Mouse (Mus musculus): Measurements from ENCODE around the gene Ambra1. TPM values are rescaled to one million over a fixed set of nuclear protein-coding genes. Genes with fewer than 3 reads are reported as not detected.

Ambra1 gene
- polyA plus RNA-seq, 1 experiment from 2014 or later: 18.6 TPM

- Histone ChIP-seq H3K4me2 (ENCODE audit: low read depth, severe bottlenecking) (no peak overlapping the region), H3K36me3 (ENCODE audit: control insufficient read depth, insufficient read depth, low read length) (no peaks in the 10 kb centered on the region), H3K9me3 (ENCODE audit: control insufficient read depth, low read length) (no peaks in the 10 kb centered on the region), H3K4me3 (ENCODE audit: low read depth, low read length) (no peak overlapping the region), H3K4me1 (ENCODE audit: control insufficient read depth, insufficient read depth, low read length) (no peaks in the 10 kb centered on the region), H3K9ac (ENCODE audit: low read length) (no peak overlapping the region), H3K27me3 (ENCODE audit: control insufficient read depth, insufficient read depth, low read length) (no peaks in the 10 kb centered on the region), H3K27ac (replicated peaks; ENCODE audit: low read depth, low read length) (no peak overlapping the region)
- 93% methylated on average over 3 of the region's 3 CpGs for WGBS
- DNase-seq (ENCODE audit: low spot score) (no peak), ATAC-seq (ENCODE audit: insufficient number of reproducible peaks, low FRiP score, low TSS enrichment, low read depth) (no peak)
Observed at GRCm38 (mm10) chr2:91894716-91895115, 164.8 kb downstream of the Ambra1 start.

- no peaks in the 10 kb centered on the region for H3K4me1 ChIP-seq (ENCODE audit: control insufficient read depth, insufficient read depth, low read length)
- H3K27me3 ChIP-seq (ENCODE audit: control insufficient read depth, insufficient read depth, low read length): no peaks in the 10 kb centered on the region
- no peak overlapping the region for H3K9ac ChIP-seq (ENCODE audit: low read length)
- no peak overlapping the region for H3K4me2 ChIP-seq (ENCODE audit: low read depth, severe bottlenecking)
- ATAC-seq (ENCODE audit: insufficient number of reproducible peaks, low FRiP score, low TSS enrichment, low read depth) (no peak), DNase-seq (ENCODE audit: low spot score) (no peak)
- H3K36me3 ChIP-seq (ENCODE audit: control insufficient read depth, insufficient read depth, low read length): peaks cover 1% of the 10 kb centered on the region; the same call in 1 of the 2 replicates
- no peaks in the 10 kb centered on the region for H3K9me3 ChIP-seq (ENCODE audit: control insufficient read depth, low read length)
- no peak overlapping the region for H3K27ac ChIP-seq (replicated peaks; ENCODE audit: low read depth, low read length)
- H3K4me3 ChIP-seq (ENCODE audit: low read depth, low read length): no peak overlapping the region
- WGBS: 95% methylated on average over 3 of the region's 3 CpGs
Observed at GRCm38 (mm10) chr2:91895401-91895800, 165.5 kb downstream of the Ambra1 start.

- no peaks in the 10 kb centered on the region for H3K27me3 ChIP-seq (ENCODE audit: control insufficient read depth, insufficient read depth, low read length)
- H3K36me3 ChIP-seq (ENCODE audit: control insufficient read depth, insufficient read depth, low read length): peaks cover 2% of the 10 kb centered on the region; the same call in 1 of the 2 replicates
- ATAC-seq (ENCODE audit: insufficient number of reproducible peaks, low FRiP score, low TSS enrichment, low read depth): no peak
- no peak overlapping the region for H3K4me2 ChIP-seq (ENCODE audit: low read depth, severe bottlenecking)
- DNase-seq (ENCODE audit: low spot score): no peak
- H3K9me3 ChIP-seq (ENCODE audit: control insufficient read depth, low read length): no peaks in the 10 kb centered on the region
- no peak overlapping the region for H3K27ac ChIP-seq (replicated peaks; ENCODE audit: low read depth, low read length)
- H3K4me1 ChIP-seq (ENCODE audit: control insufficient read depth, insufficient read depth, low read length): no peaks in the 10 kb centered on the region
- H3K4me3 ChIP-seq (ENCODE audit: low read depth, low read length): no peak overlapping the region
- no peak overlapping the region for H3K9ac ChIP-seq (ENCODE audit: low read length)
Observed at GRCm38 (mm10) chr2:91897968-91898367, 168.0 kb downstream of the Ambra1 start.

- Histone ChIP-seq H3K36me3 (ENCODE audit: control insufficient read depth, insufficient read depth, low read length) (peaks cover 2% of the 10 kb centered on the region; the same call in 1 of the 2 replicates), H3K27ac (replicated peaks; ENCODE audit: low read depth, low read length) (no peak overlapping the region), H3K4me1 (ENCODE audit: control insufficient read depth, insufficient read depth, low read length) (no peaks in the 10 kb centered on the region), H3K4me3 (ENCODE audit: low read depth, low read length) (no peak overlapping the region), H3K9me3 (ENCODE audit: control insufficient read depth, low read length) (no peaks in the 10 kb centered on the region), H3K9ac (ENCODE audit: low read length) (no peak overlapping the region), H3K4me2 (ENCODE audit: low read depth, severe bottlenecking) (no peak overlapping the region), H3K27me3 (ENCODE audit: control insufficient read depth, insufficient read depth, low read length) (no peaks in the 10 kb centered on the region)
- DNase-seq (ENCODE audit: low spot score) (no peak), ATAC-seq (ENCODE audit: insufficient number of reproducible peaks, low FRiP score, low TSS enrichment, low read depth) (no peak)
- WGBS: 87% methylated on average over 3 of the region's 3 CpGs
Observed at GRCm38 (mm10) chr2:91899141-91899540, 169.2 kb downstream of the Ambra1 start.

GRCm38 (mm10) chr2:91900431-91900830 is 170.5 kb downstream of the Ambra1 start:
- Histone ChIP-seq H3K27me3 (ENCODE audit: control insufficient read depth, insufficient read depth, low read length) (no peaks in the 10 kb centered on the region), H3K9me3 (ENCODE audit: control insufficient read depth, low read length) (no peaks in the 10 kb centered on the region), H3K4me1 (ENCODE audit: control insufficient read depth, insufficient read depth, low read length) (no peaks in the 10 kb centered on the region), H3K4me3 (ENCODE audit: low read depth, low read length) (no peak overlapping the region), H3K4me2 (ENCODE audit: low read depth, severe bottlenecking) (no peak overlapping the region), H3K9ac (ENCODE audit: low read length) (no peak overlapping the region), H3K27ac (replicated peaks; ENCODE audit: low read depth, low read length) (no peak overlapping the region), H3K36me3 (ENCODE audit: control insufficient read depth, insufficient read depth, low read length) (peaks cover 2% of the 10 kb centered on the region; the same call in 1 of the 2 replicates)
- 93% methylated on average over 8 of the region's 8 CpGs for WGBS
- ATAC-seq (ENCODE audit: insufficient number of reproducible peaks, low FRiP score, low TSS enrichment, low read depth) (no peak), DNase-seq (ENCODE audit: low spot score) (no peak)

- WGBS: 61% methylated on average over 5 of the region's 5 CpGs
- Histone ChIP-seq H3K4me2 (ENCODE audit: low read depth, severe bottlenecking) (no peak overlapping the region), H3K27me3 (ENCODE audit: control insufficient read depth, insufficient read depth, low read length) (no peaks in the 10 kb centered on the region), H3K4me3 (ENCODE audit: low read depth, low read length) (no peak overlapping the region), H3K4me1 (ENCODE audit: control insufficient read depth, insufficient read depth, low read length) (no peaks in the 10 kb centered on the region), H3K36me3 (ENCODE audit: control insufficient read depth, insufficient read depth, low read length) (peaks cover 2% of the 10 kb centered on the region; the same call in 1 of the 2 replicates), H3K9ac (ENCODE audit: low read length) (no peak overlapping the region), H3K9me3 (ENCODE audit: control insufficient read depth, low read length) (no peaks in the 10 kb centered on the region), H3K27ac (replicated peaks; ENCODE audit: low read depth, low read length) (no peak overlapping the region)
- ATAC-seq (ENCODE audit: insufficient number of reproducible peaks, low FRiP score, low TSS enrichment, low read depth) (no peak), DNase-seq (ENCODE audit: low spot score) (no peak)
Observed at GRCm38 (mm10) chr2:91902336-91902735, 172.4 kb downstream of the Ambra1 start.

- 84% methylated on average over 3 of the region's 3 CpGs for WGBS
Observed at GRCm38 (mm10) chr2:91903171-91903925, 173.4 kb downstream of the Ambra1 start.

GRCm38 (mm10) chr2:91904618-91905307 is 174.8 kb downstream of the Ambra1 start:
- H3K36me3 ChIP-seq (ENCODE audit: control insufficient read depth, insufficient read depth, low read length): peaks cover 2% of the 10 kb centered on the region; the same call in 1 of the 2 replicates
- no peak for DNase-seq (ENCODE audit: low spot score)

More at GRCm38 (mm10) chr2:91903171-91903925, 173.4 kb downstream of the Ambra1 start:
- no peak for DNase-seq (ENCODE audit: low spot score)
- no peak overlapping the region for H3K4me3 ChIP-seq (ENCODE audit: low read depth, low read length)
- H3K4me1 ChIP-seq (ENCODE audit: control insufficient read depth, insufficient read depth, low read length): no peaks in the 10 kb centered on the region
- no peak overlapping the region for H3K9ac ChIP-seq (ENCODE audit: low read length)
- no peak overlapping the region for H3K4me2 ChIP-seq (ENCODE audit: low read depth, severe bottlenecking)
- no peak for ATAC-seq (ENCODE audit: insufficient number of reproducible peaks, low FRiP score, low TSS enrichment, low read depth)
- H3K9me3 ChIP-seq (ENCODE audit: control insufficient read depth, low read length): no peaks in the 10 kb centered on the region
- peaks cover 2% of the 10 kb centered on the region; the same call in 1 of the 2 replicates for H3K36me3 ChIP-seq (ENCODE audit: control insufficient read depth, insufficient read depth, low read length)
- H3K27ac ChIP-seq (replicated peaks; ENCODE audit: low read depth, low read length): no peak overlapping the region
- no peaks in the 10 kb centered on the region for H3K27me3 ChIP-seq (ENCODE audit: control insufficient read depth, insufficient read depth, low read length)

More at GRCm38 (mm10) chr2:91904618-91905307, 174.8 kb downstream of the Ambra1 start:
- WGBS: 73% methylated on average over 5 of the region's 5 CpGs
- ATAC-seq (ENCODE audit: insufficient number of reproducible peaks, low FRiP score, low TSS enrichment, low read depth): no peak
- no peaks in the 10 kb centered on the region for H3K4me1 ChIP-seq (ENCODE audit: control insufficient read depth, insufficient read depth, low read length)
- no peak overlapping the region for H3K4me3 ChIP-seq (ENCODE audit: low read depth, low read length)
- no peak overlapping the region for H3K27ac ChIP-seq (replicated peaks; ENCODE audit: low read depth, low read length)
- H3K9me3 ChIP-seq (ENCODE audit: control insufficient read depth, low read length): no peaks in the 10 kb centered on the region
- no peaks in the 10 kb centered on the region for H3K27me3 ChIP-seq (ENCODE audit: control insufficient read depth, insufficient read depth, low read length)
- H3K4me2 ChIP-seq (ENCODE audit: low read depth, severe bottlenecking): no peak overlapping the region
- H3K9ac ChIP-seq (ENCODE audit: low read length): no peak overlapping the region
